ENCODE assay signal across 26 mouse cellular contexts in the genomic region with DNA sequence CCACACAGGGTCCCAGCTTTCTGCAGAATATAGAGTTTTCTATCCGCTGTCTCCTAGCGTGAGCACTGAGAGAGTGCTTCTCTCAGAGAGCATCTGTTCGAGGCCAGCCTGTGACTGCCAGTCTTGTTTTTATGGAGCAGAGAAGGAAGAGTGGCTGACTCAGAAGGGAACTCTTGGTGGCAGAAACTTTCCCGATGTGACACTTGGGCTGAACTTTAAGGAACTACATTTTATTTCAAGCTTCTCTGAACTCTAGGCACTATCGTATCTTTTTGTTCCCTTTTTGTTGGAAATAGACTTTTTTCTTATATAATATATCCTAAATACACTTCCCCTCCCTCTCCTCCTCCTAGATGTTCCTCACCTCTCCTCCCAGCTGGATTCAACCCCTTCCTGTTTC.
DNase-seq lines count a peak whose midpoint lies in the region; ATAC-seq and TF ChIP-seq lines count a peak whose summit lies in the region.
"Had no signal": no experiment of that assay in that cellular context is flagged by ENCODE, and none has a peak within 500 bp of the region (broad histone marks: within the 10 kb centered on the region; RNA-seq: fewer than 3 reads in every experiment).

No protein-coding gene starts in this region.

- H3K27me3 ChIP-seq in heart, embryonic 12.5 days (replicated peaks) = no peaks in the 10 kb centered on the region
- no peaks in the 10 kb centered on the region for H3K27me3 ChIP-seq in intestine, embryonic 15.5 days (replicated peaks)
- H3K27me3 ChIP-seq: heart, embryonic 15.5 days; hindbrain, embryonic 13.5 days had no signal

- TF ChIP-seq CTCF in bone marrow macrophage, adult 2 months (IDR thresholded peaks at IDR 0.05; ENCODE audit: low read depth, low read length) = no peak

- H3K9me3 ChIP-seq in heart, embryonic 12.5 days (replicated peaks) = no peaks in the 10 kb centered on the region
- H3K9me3 ChIP-seq in intestine, embryonic 15.5 days = no peaks in the 10 kb centered on the region
- H3K9me3 ChIP-seq: heart, embryonic 15.5 days; hindbrain, embryonic 10.5 days; hindbrain, embryonic 13.5 days had no signal

- no peak overlapping the region for H3K27ac ChIP-seq in heart, embryonic 12.5 days (ENCODE audit: poor library complexity, severe bottlenecking)
- H3K27ac ChIP-seq in bone marrow macrophage, adult 2 months (ENCODE audit: insufficient read depth, low read depth, low read length) = peak overlapping the region; percentile 50
- peak overlapping the region; percentile 25 for H3K27ac ChIP-seq in intestine, embryonic 15.5 days
- H3K27ac ChIP-seq: gastrocnemius, adult 2 months; heart, embryonic 15.5 days; hindbrain, embryonic 10.5 days; hindbrain, embryonic 13.5 days had no signal

- WGBS in heart, embryonic 12.5 days = 67% methylated on average over 5 of the region's 5 CpGs
- WGBS in intestine, embryonic 15.5 days = 74% methylated on average over 5 of the region's 5 CpGs

- peaks cover 12% of the 10 kb centered on the region for H3K4me1 ChIP-seq in heart, embryonic 12.5 days (replicated peaks)
- H3K4me1 ChIP-seq in bone marrow macrophage, adult 2 months (ENCODE audit: control insufficient read depth, insufficient read depth, low read length) = peaks cover 24% of the 10 kb centered on the region
- H3K4me1 ChIP-seq in intestine, embryonic 15.5 days (replicated peaks) = no peaks in the 10 kb centered on the region; the same call in 1 of the 2 replicates
- H3K4me1 ChIP-seq: hindbrain, embryonic 13.5 days had no signal

- H3K9ac ChIP-seq in heart, embryonic 12.5 days = no peak overlapping the region
- H3K9ac ChIP-seq in intestine, embryonic 15.5 days = no peak overlapping the region
- H3K9ac ChIP-seq: forebrain, postnatal 0 days; heart, embryonic 15.5 days; hindbrain, embryonic 13.5 days had no signal

- TF ChIP-seq POLR2A in bone marrow macrophage, adult 2 months (IDR thresholded peaks at IDR 0.05; ENCODE audit: borderline replicate concordance, low read depth, low read length) = no peak

- ATAC-seq in heart, embryonic 12.5 days (ENCODE audit: insufficient number of reproducible peaks, low FRiP score) = no peak
- no peak for ATAC-seq in intestine, embryonic 15.5 days
- peak; percentile 62 for ATAC-seq in megakaryocyte, adult 5-6 weeks (ENCODE audit: poor library complexity, severe bottlenecking)
- no peak for ATAC-seq in erythroid progenitor cell, adult 5-6 weeks (replicated peaks; ENCODE audit: low FRiP score, poor library complexity, severe bottlenecking)
- ATAC-seq: activated CD4-positive, CD25-positive, alpha-beta regulatory T cell, adult 4 months; forebrain, embryonic 14.5 days; forebrain, postnatal 0 days; hindbrain, embryonic 16.5 days had no signal

- H3K36me3 ChIP-seq in heart, embryonic 12.5 days = no peaks in the 10 kb centered on the region
- no peaks in the 10 kb centered on the region for H3K36me3 ChIP-seq in intestine, embryonic 15.5 days
- H3K36me3 ChIP-seq: heart, embryonic 15.5 days; hindbrain, embryonic 10.5 days; hindbrain, embryonic 13.5 days had no signal

- peak; percentile 91 for DNase-seq in heart, adult 11 months
- no peak for DNase-seq in adrenal gland, postnatal 14 days
- no peak for DNase-seq in spleen, postnatal 14 days (ENCODE audit: low spot score in 2 of 2)
- DNase-seq: adrenal gland, adult 8-10 months; adrenal gland, postnatal 36 days; cerebellum, adult 11-12 months; cerebellum, adult 8-10 months; cerebellum, postnatal 10 days; cerebellum, postnatal 36 days; forebrain, postnatal 0 days; gastrocnemius, adult 2 months; gastrocnemius, postnatal 25 days; heart, postnatal 10 days; heart, postnatal 36 days had no signal

- H3K4me2 ChIP-seq in heart, embryonic 12.5 days = no peak overlapping the region
- no peak overlapping the region for H3K4me2 ChIP-seq in intestine, embryonic 15.5 days (replicated peaks)
- H3K4me2 ChIP-seq: heart, embryonic 11.5 days; heart, embryonic 15.5 days; hindbrain, embryonic 13.5 days had no signal

- no peak overlapping the region for H3K4me3 ChIP-seq in heart, embryonic 12.5 days
- no peak overlapping the region for H3K4me3 ChIP-seq in bone marrow macrophage, adult 2 months (ENCODE audit: insufficient read depth, low read length)
- no peak overlapping the region for H3K4me3 ChIP-seq in intestine, embryonic 15.5 days (replicated peaks)
- H3K4me3 ChIP-seq: gastrocnemius, adult 2 months; heart, embryonic 15.5 days; hindbrain, embryonic 10.5 days; hindbrain, embryonic 13.5 days had no signal
